10 mouse cellular contexts compared by ENCODE assay signal in genomic region chr10:83865929-83866328, GRCm38 (mm10).
DNase-seq lines count a peak whose midpoint lies in the region; ATAC-seq and TF ChIP-seq lines count a peak whose summit lies in the region.
"Had no signal": no experiment of that assay in that cellular context is flagged by ENCODE, and none has a peak within 500 bp of the region (broad histone marks: within the 10 kb centered on the region; RNA-seq: fewer than 3 reads in every experiment).

No protein-coding gene starts in this region.

- WGBS in forebrain, embryonic 14.5 days, result 18% methylated on average over 5 of the region's 5 CpGs
- WGBS in forebrain, embryonic 10.5 days, result 49% methylated on average over 5 of the region's 5 CpGs
- 25% methylated on average over 5 of the region's 5 CpGs for WGBS in liver, embryonic 13.5 days (ENCODE audit: insufficient replicate concordance)
- 38% methylated on average over 5 of the region's 5 CpGs for WGBS in liver, postnatal 0 days (ENCODE audit: insufficient replicate concordance)

- no peaks in the 10 kb centered on the region; the same call in 1 of the 2 replicates for H3K4me1 ChIP-seq in forebrain, embryonic 14.5 days (ENCODE audit: control insufficient read depth, insufficient read depth, low read length)
- peaks cover 24% of the 10 kb centered on the region for H3K4me1 ChIP-seq in forebrain, embryonic 10.5 days
- H3K4me1 ChIP-seq in liver, embryonic 13.5 days (replicated peaks), result no peaks in the 10 kb centered on the region
- no peaks in the 10 kb centered on the region for H3K4me1 ChIP-seq in liver, postnatal 0 days (ENCODE audit: insufficient read depth)

- TF ChIP-seq EP300 in liver, postnatal 0 days (IDR thresholded peaks at IDR 0.05; ENCODE audit: low read depth), result no peak

- intact Hi-C loops in heart, postnatal 25 days (cut with DNase I), result no loop called here

- ATAC-seq in forebrain, embryonic 14.5 days, result peak; percentile 52; the same call in 1 of the 2 replicates
- ATAC-seq in liver, embryonic 13.5 days (ENCODE audit: low read depth), result 0 out of 2 replicates have a peak, but pooled peaks have one; percentile 18
- ATAC-seq in liver, postnatal 0 days, result no peak

- H3K4me3 ChIP-seq in forebrain, embryonic 14.5 days (ENCODE audit: low read depth, low read length), result no peak overlapping the region
- no peak overlapping the region for H3K4me3 ChIP-seq in forebrain, embryonic 10.5 days
- H3K4me3 ChIP-seq in liver, embryonic 13.5 days (replicated peaks), result no peak overlapping the region
- no peak overlapping the region for H3K4me3 ChIP-seq in liver, postnatal 0 days (ENCODE audit: low read depth, low read length)
- H3K4me3 ChIP-seq: limb, embryonic 12.5 days had no signal

- no peak overlapping the region for H3K9ac ChIP-seq in forebrain, embryonic 14.5 days (ENCODE audit: low read length)
- no peak overlapping the region for H3K9ac ChIP-seq in liver, embryonic 13.5 days
- no peak overlapping the region for H3K9ac ChIP-seq in liver, postnatal 0 days (replicated peaks)
- H3K9ac ChIP-seq: limb, embryonic 12.5 days had no signal

- H3K9me3 ChIP-seq in forebrain, embryonic 14.5 days (replicated peaks; ENCODE audit: control insufficient read depth, low read length), result no peaks in the 10 kb centered on the region
- H3K9me3 ChIP-seq in forebrain, embryonic 10.5 days, result peaks cover 5% of the 10 kb centered on the region; the same call in 1 of the 2 replicates
- H3K9me3 ChIP-seq in liver, embryonic 13.5 days (replicated peaks), result no peaks in the 10 kb centered on the region
- no peaks in the 10 kb centered on the region for H3K9me3 ChIP-seq in liver, postnatal 0 days (ENCODE audit: low read length)
- H3K9me3 ChIP-seq: limb, embryonic 12.5 days had no signal

- no peak overlapping the region for H3K27ac ChIP-seq in forebrain, embryonic 14.5 days (ENCODE audit: low read depth, low read length)
- H3K27ac ChIP-seq in forebrain, embryonic 10.5 days, result no peak overlapping the region
- H3K27ac ChIP-seq in liver, embryonic 13.5 days, result no peak overlapping the region
- H3K27ac ChIP-seq in liver, postnatal 0 days (ENCODE audit: low read depth), result no peak overlapping the region
- H3K27ac ChIP-seq: kidney, postnatal 0 days; limb, embryonic 12.5 days had no signal

- H3K4me2 ChIP-seq in forebrain, embryonic 14.5 days (ENCODE audit: low read length), result no peak overlapping the region
- no peak overlapping the region for H3K4me2 ChIP-seq in liver, embryonic 13.5 days
- H3K4me2 ChIP-seq in liver, postnatal 0 days (ENCODE audit: low read depth, low read length), result no peak overlapping the region
- H3K4me2 ChIP-seq: limb, embryonic 12.5 days had no signal

- H3K36me3 ChIP-seq in forebrain, embryonic 14.5 days (ENCODE audit: control insufficient read depth, insufficient read depth, low read length), result no peaks in the 10 kb centered on the region
- H3K36me3 ChIP-seq in forebrain, embryonic 10.5 days (replicated peaks), result no peaks in the 10 kb centered on the region
- H3K36me3 ChIP-seq in liver, embryonic 13.5 days, result no peaks in the 10 kb centered on the region
- no peaks in the 10 kb centered on the region for H3K36me3 ChIP-seq in liver, postnatal 0 days (replicated peaks; ENCODE audit: insufficient read depth, low read length)
- H3K36me3 ChIP-seq: limb, embryonic 12.5 days had no signal

- no peak for TF ChIP-seq CTCF in liver, postnatal 0 days (IDR thresholded peaks at IDR 0.05; ENCODE audit: low read depth)

- peak; percentile 53 for DNase-seq in forebrain, embryonic 14.5 days (ENCODE audit: low spot score)
- DNase-seq in forebrain, embryonic 10.5 days (ENCODE audit: extremely low spot score, low spot score), result no peak
- no peak for DNase-seq in liver, embryonic 13.5 days
- no peak for DNase-seq in liver, postnatal 0 days
- DNase-seq in heart, postnatal 25 days (ENCODE audit: low spot score), result peak; percentile 36
- DNase-seq in lung, postnatal 4 days, result peak; percentile 36 to 62
- DNase-seq in adrenal gland, postnatal 25 days, result no peak
- no peak for DNase-seq in MN1 (ENCODE audit: low spot score)

- no peaks in the 10 kb centered on the region for H3K27me3 ChIP-seq in forebrain, embryonic 14.5 days (replicated peaks; ENCODE audit: control insufficient read depth, insufficient read depth, low read length)
- no peaks in the 10 kb centered on the region for H3K27me3 ChIP-seq in forebrain, embryonic 10.5 days (ENCODE audit: poor library complexity, severe bottlenecking)
- H3K27me3 ChIP-seq in liver, embryonic 13.5 days, result no peaks in the 10 kb centered on the region
- H3K27me3 ChIP-seq in liver, postnatal 0 days (ENCODE audit: insufficient read depth, low read length), result no peaks in the 10 kb centered on the region
- H3K27me3 ChIP-seq: limb, embryonic 12.5 days had no signal

Comparison
In these comparisons a context has a peak if more than half of its experiments do, and no peak if none do; other contexts are left out.
1. DNase-seq: peak in forebrain, embryonic 14.5 days (single experiment), heart, postnatal 25 days (single experiment) and lung, postnatal 4 days (2 of 2); none in forebrain, embryonic 10.5 days (single experiment), liver, embryonic 13.5 days (single experiment), liver, postnatal 0 days (single experiment), adrenal gland, postnatal 25 days (single experiment) and MN1 (single experiment).